Mouse (Mus musculus) spleen, adult 2 months (tissue): ENCODE results near the gene Thsd4.

Experiments
- CTCF ChIP-seq: fragments of 200-500 bp; IDR thresholded peaks from 2 replicates; pipeline ENCODE4 v1.5.1; 2011; ENCODE audit warnings: mild to moderate bottlenecking, inconsistent platforms; ENCODE audit not compliant: insufficient read depth, insufficient read length, insufficient replicate concordance; ENCODE audit errors: extremely low read depth
- POLR2A ChIP-seq: fragments of 200-500 bp; IDR thresholded peaks from 2 replicates; pipeline ENCODE4 v1.6.1; 2011; ENCODE audit warnings: low read depth, low read length, inconsistent platforms

GRCm38 (mm10) chr9:60527051-60527450 lies 5.2 kb upstream of the Thsd4 start:
- no peak for TF ChIP-seq POLR2A
- TF ChIP-seq CTCF = no peak
